Mouse (Mus musculus) cortical plate, adult 2 months (tissue): Measurements from ENCODE around the gene AC131692.1. TPM values are rescaled to one million over a fixed set of nuclear protein-coding genes. Genes with fewer than 3 reads are reported as not detected.

Experiments
- H3K27ac ChIP-seq: fragments of 200-500 bp; 2 replicates; pipeline ENCODE4 v1.5.1; 2012; ENCODE audit warnings: low read length, control low read depth, inconsistent platforms; ENCODE audit not compliant: insufficient read depth
- H3K4me1 ChIP-seq: fragments of 200-500 bp; 2 replicates; pipeline ENCODE4 v1.6.1; 2011; ENCODE audit warnings: low read length; ENCODE audit not compliant: control insufficient read depth, insufficient read depth
- H3K4me3 ChIP-seq: fragments of 200-500 bp; 2 replicates; pipeline ENCODE4 v1.5.1; 2011; ENCODE audit warnings: mild to moderate bottlenecking, low read length, control low read depth; ENCODE audit not compliant: insufficient read depth
- CTCF ChIP-seq: fragments of 200-500 bp; IDR thresholded peaks from 2 replicates; pipeline ENCODE4 v1.5.1; 2011; ENCODE audit warnings: mild to moderate bottlenecking, control low read depth, low read length; ENCODE audit not compliant: insufficient read depth; ENCODE audit errors: extremely low read depth
- POLR2A ChIP-seq: fragments of 200-500 bp; IDR thresholded peaks from 2 replicates; pipeline ENCODE4 v1.6.1; 2011; ENCODE audit warnings: mild to moderate bottlenecking, low read length, control low read depth; ENCODE audit not compliant: insufficient read depth; ENCODE audit errors: extremely low read depth
- polyA plus RNA-seq: library from polyadenylated mRNA; depleted of rRNA; stranded (reverse); fragments of >200 nt; gene quantifications from 2 replicates; pipeline ENCODE4 v1.2.3, GENCODE M21; 2012

The AC131692.1 gene
- polyA plus RNA-seq, 1 experiment = not detected

GRCm38 (mm10) chr19:6113116-6113515 lies 18.9 kb downstream of the AC131692.1 start:
- Histone ChIP-seq H3K4me1 (no peaks in the 10 kb centered on the region), H3K4me3 (no peak overlapping the region), H3K27ac (no peak overlapping the region)
- TF ChIP-seq POLR2A (no peak), CTCF (no peak)

- TF ChIP-seq POLR2A (no peak), CTCF (no peak)
- H3K4me3 ChIP-seq = no peak overlapping the region
- H3K27ac ChIP-seq = no peak overlapping the region
- no peaks in the 10 kb centered on the region for H3K4me1 ChIP-seq
These were observed 22.1 kb downstream of the AC131692.1 start for GRCm38 (mm10) chr19:6116113-6116850.

- TF ChIP-seq CTCF = no peak
- TF ChIP-seq POLR2A = no peak
- Histone ChIP-seq H3K4me3 (peak overlapping the region; percentile 51), H3K27ac (peak overlapping the region; percentile 85), H3K4me1 (no peaks in the 10 kb centered on the region)
These were observed 23.2 kb downstream of the AC131692.1 start for GRCm38 (mm10) chr19:6117346-6117985.

- Histone ChIP-seq H3K4me3 (peak within 1 kb of the TSS; percentile 51), H3K27ac (peak within 1 kb of the TSS; percentile 85), H3K4me1 (no peaks in the 10 kb centered on the region)
- TF ChIP-seq POLR2A (peak; percentile 81), CTCF (no peak)
These were observed 23.9 kb downstream of the AC131692.1 start, which contains the start of gene Sac3d1 for GRCm38 (mm10) chr19:6117986-6118676. Gene Sac3d1, minus strand, starts transcription at chr19:6118650.

- Histone ChIP-seq H3K4me1 (no peaks in the 10 kb centered on the region), H3K4me3 (peak overlapping the region; percentile 51), H3K27ac (peak overlapping the region; percentile 61)
- TF ChIP-seq CTCF (no peak), POLR2A (no peak)
These were observed 24.5 kb downstream of the AC131692.1 start for GRCm38 (mm10) chr19:6118677-6119185.

GRCm38 (mm10) chr19:6121761-6122160 lies 27.5 kb downstream of the AC131692.1 start:
- H3K4me3 ChIP-seq = no peak overlapping the region
- no peak overlapping the region for H3K27ac ChIP-seq
- H3K4me1 ChIP-seq = no peaks in the 10 kb centered on the region
- TF ChIP-seq POLR2A = no peak
- no peak for TF ChIP-seq CTCF

- H3K4me3 ChIP-seq = no peak overlapping the region
- no peak overlapping the region for H3K27ac ChIP-seq
- no peaks in the 10 kb centered on the region for H3K4me1 ChIP-seq
- TF ChIP-seq CTCF (no peak), POLR2A (no peak)
These were observed 29.1 kb downstream of the AC131692.1 start for GRCm38 (mm10) chr19:6123330-6123729.

GRCm38 (mm10) chr19:6124898-6125297 lies 30.7 kb downstream of the AC131692.1 start:
- Histone ChIP-seq H3K4me3 (no peak overlapping the region), H3K4me1 (no peaks in the 10 kb centered on the region), H3K27ac (no peak overlapping the region)
- TF ChIP-seq POLR2A (no peak), CTCF (no peak)

GRCm38 (mm10) chr19:6126289-6126688 lies 32.1 kb downstream of the AC131692.1 start:
- H3K27ac ChIP-seq = no peak overlapping the region

More at GRCm38 (mm10) chr19:6126289-6126688, 32.1 kb downstream of the AC131692.1 start:
- no peaks in the 10 kb centered on the region for H3K4me1 ChIP-seq
- no peak for TF ChIP-seq POLR2A
- TF ChIP-seq CTCF = peak; percentile 50; the same call in 1 of the 2 replicates
- H3K4me3 ChIP-seq = no peak overlapping the region
